Mouse (Mus musculus): ENCODE data around the gene Jsrp1.

The Jsrp1 gene

GRCm38 (mm10) chr10:80793033-80793784, 20.1 kb downstream of the Jsrp1 start:
- in situ Hi-C loops (cut with MboI, MseI): no loop called here

GRCm38 (mm10) chr10:80792175-80793032, 20.9 kb downstream of the Jsrp1 start:
- in situ Hi-C loops (cut with MboI, MseI): no loop called here

GRCm38 (mm10) chr10:80791476-80792174, 21.7 kb downstream of the Jsrp1 start:
- in situ Hi-C loops (cut with MboI, MseI): no loop called here

GRCm38 (mm10) chr10:80790761-80791404, 22.4 kb downstream of the Jsrp1 start:
- in situ Hi-C loops (cut with MboI, MseI): no loop called here

- in situ Hi-C loops (cut with MboI, MseI): no loop called here
Observed at GRCm38 (mm10) chr10:80787517-80787916, 25.8 kb downstream of the Jsrp1 start.

- in situ Hi-C loops (cut with MboI, MseI): no loop called here
Observed at GRCm38 (mm10) chr10:80785963-80786362, 27.3 kb downstream of the Jsrp1 start.

- in situ Hi-C loops (cut with MboI, MseI): loop anchor here (5.0 kb wide), 1 partner anchor 68 kb away; no protein-coding TSS in a partner anchor
Observed at GRCm38 (mm10) chr10:80784871-80785270, 28.4 kb downstream of the Jsrp1 start.

GRCm38 (mm10) chr10:80784302-80784701, 29.0 kb downstream of the Jsrp1 start:
- in situ Hi-C loops (cut with MboI, MseI): loop anchor here (5.0 kb wide), 1 partner anchor 67 kb away; no protein-coding TSS in a partner anchor

- in situ Hi-C loops (cut with MboI, MseI): no loop called here
Observed at GRCm38 (mm10) chr10:80779565-80779964, 33.7 kb downstream of the Jsrp1 start.

- in situ Hi-C loops (cut with MboI, MseI): no loop called here
Observed at GRCm38 (mm10) chr10:80777123-80777522, 36.2 kb downstream of the Jsrp1 start.

GRCm38 (mm10) chr10:80776358-80776869, 36.9 kb downstream of the Jsrp1 start:
- in situ Hi-C loops (cut with MboI, MseI): no loop called here

GRCm38 (mm10) chr10:80775731-80776130, 37.6 kb downstream of the Jsrp1 start:
- in situ Hi-C loops (cut with MboI, MseI): no loop called here

- in situ Hi-C loops (cut with MboI, MseI): no loop called here
Observed at GRCm38 (mm10) chr10:80774981-80775380, 38.3 kb downstream of the Jsrp1 start.

GRCm38 (mm10) chr10:80774549-80774948, 38.7 kb downstream of the Jsrp1 start:
- in situ Hi-C loops (cut with MboI, MseI): no loop called here

- in situ Hi-C loops (cut with MboI, MseI): no loop called here
Observed at GRCm38 (mm10) chr10:80773816-80774215, 39.5 kb downstream of the Jsrp1 start.

- in situ Hi-C loops (cut with MboI, MseI): no loop called here
Observed at GRCm38 (mm10) chr10:80768365-80768764, 44.9 kb downstream of the Jsrp1 start.

GRCm38 (mm10) chr10:80766161-80766815, 47.0 kb downstream of the Jsrp1 start:
- in situ Hi-C loops (cut with MboI, MseI): no loop called here

- in situ Hi-C loops (cut with MboI, MseI): no loop called here
Observed at GRCm38 (mm10) chr10:80765746-80766145, 47.6 kb downstream of the Jsrp1 start.

- in situ Hi-C loops (cut with MboI, MseI): no loop called here
Observed at GRCm38 (mm10) chr10:80763502-80763901, 49.8 kb downstream of the Jsrp1 start.

GRCm38 (mm10) chr10:80761821-80762220, 51.5 kb downstream of the Jsrp1 start:
- in situ Hi-C loops (cut with MboI, MseI): no loop called here

Data from T-helper 1 cell (primary cell).